Mouse (Mus musculus) frontal cortex, postnatal 25 days (tissue): ENCODE data around the gene Kdm3a.

Experiments
- DNase-seq, 2 experiments: peaks; one replicate each; pipeline ENCODE4 v3.0.0; 2022; ENCODE audit warnings: low spot score in 2 of 2

Gene Kdm3a

GRCm38 (mm10) chr6:71579478-71579877, 53.3 kb downstream of the Kdm3a start:
- DNase-seq: no peak

GRCm38 (mm10) chr6:71575359-71575758, 57.4 kb downstream of the Kdm3a start:
- no peak for DNase-seq

GRCm38 (mm10) chr6:71569025-71569424, 63.8 kb downstream of the Kdm3a start:
- no peak for DNase-seq

GRCm38 (mm10) chr6:71568616-71569015, 64.2 kb downstream of the Kdm3a start:
- DNase-seq: no peak

- no peak for DNase-seq
These were observed 76.0 kb downstream of the Kdm3a start for GRCm38 (mm10) chr6:71556826-71557225.

GRCm38 (mm10) chr6:71555507-71555951, 77.3 kb downstream of the Kdm3a start:
- no peak for DNase-seq

GRCm38 (mm10) chr6:71543686-71544499, 88.9 kb downstream of the Kdm3a start, which contains the start of gene Chmp3:
TSS of gene Chmp3 (plus strand) at chr6:71543797.
- DNase-seq: peak; percentile 90 to 96
